Mouse (Mus musculus): Measurements from ENCODE around the gene Gclc.
"Not testable (repeated sequence)": the region's sequence is repeated elsewhere in the genome, so short reads cannot be mapped to it uniquely, and the experiment has no call there.

The Gclc gene

GRCm38 (mm10) chr9:77748292-77748691 lies 6.0 kb upstream of the Gclc start:
- not testable (repeated sequence) for DNase-seq

DNA sequence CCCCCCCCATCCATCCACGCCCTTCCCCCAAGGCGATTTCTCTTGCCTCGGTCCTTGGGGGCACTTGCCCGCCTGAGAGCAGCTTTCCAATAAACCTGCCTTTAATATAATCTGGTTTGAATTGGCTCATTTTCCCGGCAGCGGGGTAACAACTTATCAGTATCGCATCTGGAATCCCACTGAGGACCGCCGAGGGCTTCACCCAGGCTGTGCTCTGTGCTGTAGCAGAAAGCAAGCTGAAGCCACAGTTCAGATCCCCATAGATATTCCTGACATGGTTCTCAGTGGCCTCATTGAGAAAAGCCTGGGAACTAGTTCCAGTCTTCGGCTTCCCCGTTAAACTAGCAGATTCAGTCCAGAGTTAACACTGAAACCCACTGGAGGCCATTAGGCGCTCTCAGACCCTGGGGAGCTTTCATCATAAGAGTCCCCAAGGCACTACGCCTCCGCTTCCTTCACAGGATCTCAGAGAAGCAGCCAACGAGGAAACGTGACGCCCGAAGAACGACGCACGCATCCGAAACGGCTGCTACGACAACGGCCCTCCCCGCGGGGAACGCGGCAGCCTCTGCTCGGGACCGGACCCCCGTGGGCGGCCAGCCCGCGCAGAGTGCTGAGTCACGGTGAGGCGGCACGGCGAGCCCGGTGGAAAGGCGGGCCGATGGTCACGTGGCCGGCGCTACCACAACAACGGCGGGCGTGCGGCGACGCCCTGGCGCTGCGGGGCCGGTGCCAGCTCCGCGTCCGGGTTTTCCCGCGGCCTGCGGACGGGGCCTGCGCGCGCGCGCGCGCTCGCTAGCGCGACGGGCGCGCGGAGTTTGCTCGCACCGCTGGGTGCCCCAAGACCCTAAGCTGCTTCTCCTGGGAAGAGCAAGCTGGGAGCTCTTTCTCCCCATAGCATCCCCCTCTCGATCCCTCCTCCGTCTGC lies 3.9 kb upstream of the Gclc start:
- DNase-seq = peak; percentile 94 to 98

DNA sequence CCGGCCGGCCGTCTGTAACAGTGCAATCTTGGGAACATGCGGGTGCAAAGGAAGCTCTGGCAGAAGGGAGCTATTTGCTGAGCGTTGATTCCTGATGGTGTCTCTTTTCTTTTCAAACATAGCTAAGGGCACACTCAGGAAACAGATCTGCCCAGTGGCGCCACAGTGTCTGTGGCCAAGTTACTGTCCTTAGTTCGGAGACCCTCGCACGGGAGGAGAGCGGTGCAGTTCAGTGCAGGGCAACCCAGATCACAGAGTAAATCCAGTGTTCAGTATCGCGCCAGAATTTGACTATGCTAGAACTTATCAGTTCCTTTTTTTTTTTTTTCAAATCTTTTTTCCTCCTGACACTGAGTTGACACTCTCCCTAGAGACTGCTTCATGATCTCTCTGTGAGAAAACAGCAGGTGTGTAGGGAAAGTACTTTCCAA lies 3.2 kb upstream of the Gclc start:
- no peak for DNase-seq

- DNase-seq = peak in 1 of 2 experiments; percentile 70
These were observed 530 bp downstream of the Gclc start for GRCm38 (mm10) chr9:77754728-77755402.

DNA sequence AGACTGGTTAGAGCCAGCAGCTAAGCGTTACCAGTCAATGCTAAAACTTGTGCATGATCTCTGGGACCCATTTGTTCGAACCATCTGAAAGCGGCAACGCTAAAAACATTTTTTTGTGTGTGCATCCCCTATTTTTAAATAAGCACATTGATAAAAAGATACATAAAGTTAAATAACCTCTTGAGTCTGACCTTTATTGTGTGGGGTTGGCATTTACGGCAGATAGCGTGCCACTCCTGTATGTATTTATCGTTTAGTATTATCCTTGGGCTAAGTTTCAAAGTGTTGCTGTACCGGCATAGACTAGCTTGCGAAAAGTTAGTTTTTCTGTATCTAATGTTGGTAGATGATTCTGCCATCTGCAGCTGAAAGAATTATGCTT lies 1.1 kb downstream of the Gclc start:
- DNase-seq = no peak

- no peak for DNase-seq
These were observed 1.7 kb downstream of the Gclc start for GRCm38 (mm10) chr9:77756076-77756475.

GRCm38 (mm10) chr9:77757331-77757730 lies 3.0 kb downstream of the Gclc start:
- no peak for DNase-seq

GRCm38 (mm10) chr9:77758481-77758880 lies 4.1 kb downstream of the Gclc start:
- DNase-seq = no peak

DNA sequence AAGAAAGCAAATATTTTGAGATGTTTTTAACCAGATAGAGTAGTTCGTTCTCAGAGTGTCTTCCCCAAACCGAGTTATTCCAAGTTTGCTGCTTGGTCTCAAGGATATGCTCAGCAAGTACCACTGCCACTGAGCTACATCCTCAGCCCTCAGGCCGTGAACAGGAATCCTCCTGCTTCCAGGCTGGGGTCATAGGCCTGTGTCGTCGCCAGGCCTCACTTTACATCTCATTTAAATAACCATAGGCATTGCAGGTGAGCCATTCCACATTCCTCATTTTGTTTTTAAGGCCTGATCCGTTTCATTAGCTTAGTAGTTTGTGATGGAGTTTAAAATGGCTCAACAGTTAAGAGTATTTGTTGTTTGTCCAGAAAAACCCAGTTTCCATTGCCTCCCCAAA lies 4.8 kb downstream of the Gclc start:
- no peak for DNase-seq

DNA sequence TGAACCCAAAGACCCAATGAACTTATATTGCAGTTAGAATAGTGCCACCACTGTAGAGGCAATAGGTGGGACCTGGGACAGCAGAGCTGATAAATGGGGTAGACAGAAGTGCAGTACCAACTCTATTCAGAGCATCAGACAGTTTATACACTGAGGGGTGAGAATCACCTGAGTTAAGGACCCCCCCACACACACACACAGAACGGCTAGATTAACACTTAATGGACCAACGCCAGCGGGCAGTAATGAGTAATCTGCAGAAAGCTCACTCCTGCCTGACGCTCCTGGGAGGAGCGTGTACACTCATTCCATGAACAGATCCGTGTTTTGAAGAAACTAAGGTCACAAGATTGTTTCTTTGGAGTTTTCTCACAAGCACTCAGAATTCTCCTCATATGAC lies 5.4 kb downstream of the Gclc start:
- DNase-seq = no peak

DNA sequence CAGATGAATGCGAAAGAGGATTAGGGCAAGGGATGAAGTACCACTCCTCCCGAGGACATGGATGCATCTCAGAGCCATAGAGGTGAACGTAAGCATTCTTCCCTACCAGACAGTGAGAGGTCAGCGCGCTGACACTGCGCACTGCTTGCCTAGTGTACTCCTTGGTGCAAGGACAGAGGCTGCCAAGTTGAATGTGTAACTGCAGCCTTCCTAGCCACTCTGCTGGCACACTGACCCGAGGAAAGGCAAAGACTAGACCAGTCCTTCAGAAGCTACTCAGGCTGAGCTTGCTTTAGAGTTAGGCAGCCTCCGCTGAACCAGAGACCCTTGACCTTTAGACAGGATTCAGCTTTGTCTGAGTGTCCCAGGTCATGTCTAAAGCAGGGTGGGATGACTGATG lies 11.9 kb downstream of the Gclc start:
- no peak for DNase-seq

- no peak for DNase-seq
These were observed 12.4 kb downstream of the Gclc start for GRCm38 (mm10) chr9:77766767-77767166.

GRCm38 (mm10) chr9:77770909-77771308 lies 16.6 kb downstream of the Gclc start:
- no peak for DNase-seq

DNA sequence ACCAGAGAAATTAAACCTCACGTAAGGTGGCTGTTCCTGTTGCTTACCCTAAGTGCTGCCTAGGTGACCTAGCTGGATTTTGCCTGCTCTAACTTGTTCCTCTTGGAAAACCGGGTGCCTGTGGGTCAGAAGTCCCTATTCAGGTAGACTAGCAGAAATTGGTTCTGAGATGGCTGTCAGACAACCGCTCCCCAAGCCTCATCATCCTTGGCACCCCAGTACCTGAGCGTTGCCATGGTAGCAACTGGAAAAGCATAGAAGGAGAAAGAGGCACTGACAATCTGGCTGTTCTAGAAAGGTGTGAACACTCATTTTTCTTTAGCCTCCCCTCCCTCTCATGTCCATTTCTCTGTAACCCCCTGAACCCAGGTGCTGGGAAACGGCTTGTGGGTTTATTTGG lies 17.0 kb downstream of the Gclc start:
- DNase-seq = no peak

DNA sequence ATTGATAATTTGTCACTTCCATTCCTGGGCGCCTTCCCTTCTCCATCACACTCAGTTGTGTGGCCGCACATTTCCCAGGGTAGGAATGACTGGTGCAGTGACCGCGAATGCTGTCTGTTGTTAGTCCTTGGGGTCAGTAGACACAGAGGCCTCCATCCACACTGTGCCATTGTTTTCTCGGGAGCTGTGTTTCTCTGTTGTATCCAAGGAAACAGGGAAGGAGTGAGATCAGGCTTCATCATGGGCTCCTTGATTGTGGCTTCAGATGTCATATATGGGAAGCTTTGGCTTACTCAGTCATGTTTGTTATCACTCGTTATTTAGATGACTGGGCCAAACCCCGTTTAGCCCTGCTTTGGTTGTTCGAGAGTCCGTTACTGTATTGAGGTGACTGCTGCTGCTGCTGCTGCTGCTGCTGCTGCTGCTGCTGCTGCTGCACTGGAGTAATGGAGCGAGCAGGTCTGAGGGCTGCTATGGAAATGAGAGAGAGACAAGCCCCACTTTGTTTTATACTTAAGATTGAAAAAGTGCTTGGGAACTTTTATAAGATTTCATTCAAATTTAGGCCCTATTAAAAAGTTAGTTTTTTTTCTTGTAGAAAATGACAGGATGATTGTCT lies 17.5 kb downstream of the Gclc start:
- no peak for DNase-seq

DNA sequence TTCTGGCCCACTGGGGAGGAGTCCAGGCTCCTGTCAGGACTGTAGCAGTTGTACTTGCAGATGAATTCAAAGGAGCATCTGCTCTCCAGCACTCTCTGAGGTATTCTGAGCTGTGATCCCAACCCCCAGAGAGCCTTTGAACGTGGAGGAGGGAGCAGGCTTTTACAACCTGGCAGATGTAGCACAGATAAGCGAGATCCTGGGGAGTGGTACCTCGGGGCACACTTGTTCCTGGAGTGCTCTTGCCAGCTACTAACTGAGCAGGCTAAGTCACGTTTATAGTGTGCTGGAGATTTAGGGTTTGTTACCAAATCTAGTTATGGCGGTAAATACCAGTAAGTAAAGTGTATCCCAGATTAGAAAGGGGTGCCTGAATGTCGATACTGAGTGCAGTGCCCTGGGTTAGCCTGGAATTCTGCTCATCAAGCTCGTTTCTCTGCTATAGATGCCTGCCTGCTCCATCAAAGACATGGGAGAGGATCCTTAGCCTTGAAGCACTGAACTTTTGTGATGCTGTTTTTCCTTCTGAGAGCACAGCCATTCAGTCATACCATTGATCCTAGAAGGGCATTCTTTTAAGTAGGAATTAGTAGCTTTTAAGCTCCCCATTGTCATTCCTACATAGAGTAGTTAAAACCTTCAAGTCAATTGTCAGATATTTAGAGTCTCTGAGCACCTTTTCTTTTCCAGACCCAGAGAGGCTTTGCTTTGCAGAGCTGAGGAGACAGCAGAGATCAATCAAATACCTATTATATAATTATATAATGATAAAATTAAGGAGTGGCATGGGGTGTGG lies 22.6 kb downstream of the Gclc start:
- no peak for DNase-seq

DNA sequence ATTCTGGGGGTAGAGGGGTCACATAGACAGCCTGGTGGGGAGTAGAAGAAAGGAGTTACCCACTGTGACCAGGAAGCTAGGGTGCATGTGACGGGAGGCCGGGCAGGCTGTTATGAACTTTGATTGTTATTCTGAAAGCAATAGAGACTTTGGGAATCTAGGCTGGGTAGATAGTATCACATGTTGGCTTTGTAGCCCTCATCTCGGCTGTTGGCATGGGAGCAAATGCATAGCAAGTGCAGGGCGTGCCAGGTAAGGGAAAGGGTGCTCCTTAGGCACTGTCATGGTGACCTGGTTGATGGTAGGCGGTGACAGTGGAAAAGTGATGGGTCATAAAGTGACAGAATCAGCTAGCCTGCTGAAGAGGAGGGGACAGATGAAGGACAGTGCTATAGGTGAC lies 23.3 kb downstream of the Gclc start:
- DNase-seq = no peak

DNA sequence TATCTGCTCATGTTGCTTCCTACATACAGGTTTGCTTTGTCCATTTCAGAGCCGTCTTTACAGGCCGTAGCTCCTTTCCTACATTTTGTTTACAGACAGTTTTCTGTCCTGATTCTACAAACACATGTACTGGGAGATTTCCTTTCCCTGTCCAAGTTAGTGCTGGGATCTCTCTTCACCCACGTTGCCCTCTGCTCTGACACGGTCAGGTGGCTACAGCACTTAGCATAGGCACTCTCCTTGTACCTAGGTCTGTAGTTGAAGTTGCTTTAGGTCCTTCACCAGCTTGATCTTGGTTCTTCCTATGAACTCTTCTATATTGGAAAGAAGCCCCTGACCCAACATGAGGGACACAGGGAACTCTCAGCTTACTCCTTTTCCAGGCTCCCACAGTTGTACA lies 25.4 kb downstream of the Gclc start:
- no peak for DNase-seq

- DNase-seq = no peak
These were observed 27.3 kb downstream of the Gclc start for GRCm38 (mm10) chr9:77781453-77782163.

- no peak for DNase-seq
These were observed 27.9 kb downstream of the Gclc start for GRCm38 (mm10) chr9:77782201-77782600.

GRCm38 (mm10) chr9:77783006-77783405 lies 28.7 kb downstream of the Gclc start:
- no peak for DNase-seq

GRCm38 (mm10) chr9:77785466-77785865 lies 31.1 kb downstream of the Gclc start:
- DNase-seq = no peak

Measured in cerebellum, adult 18-20 months (tissue).